Mouse (Mus musculus) forebrain, postnatal 0 days (tissue): ENCODE measurements around the gene Ccdc170. TPM values are rescaled to one million over a fixed set of nuclear protein-coding genes. Genes with fewer than 3 reads are reported as not detected.

Experiments
- ATAC-seq: fragments of 200-750 bp; cut with Nextera tagmentation; 2 replicates; pipeline ENCODE4 v1.8.0; 2017; ENCODE audit warnings: mild to moderate bottlenecking, moderate library complexity
- DNase-seq: peaks from one replicate; pipeline ENCODE4 v3.0.0-alpha.2; 2015
- H3K27ac ChIP-seq: fragments of 300-500 bp; sonication (generic); 2 replicates; pipeline ENCODE4 v1.5.1; 2014; ENCODE audit warnings: low read depth, mild to moderate bottlenecking, antibody characterized with exemption, low read length, moderate library complexity, mixed read lengths
- H3K27me3 ChIP-seq: fragments of 300-500 bp; sonication (generic); 2 replicates; pipeline ENCODE4 v1.6.1; 2014; ENCODE audit warnings: mild to moderate bottlenecking, low read length, mixed read lengths; ENCODE audit not compliant: insufficient read depth
- H3K36me3 ChIP-seq: fragments of 300-500 bp; sonication (generic); 2 replicates; pipeline ENCODE4 v1.6.1; 2014; ENCODE audit warnings: mild to moderate bottlenecking, moderate library complexity; ENCODE audit not compliant: insufficient read depth
- H3K4me1 ChIP-seq: fragments of 300-500 bp; sonication (generic); 2 replicates; pipeline ENCODE4 v1.6.1; 2014; ENCODE audit warnings: antibody characterized with exemption; ENCODE audit not compliant: insufficient read depth
- H3K4me2 ChIP-seq: fragments of 300-500 bp; sonication (generic); 2 replicates; pipeline ENCODE4 v1.6.1; 2014; ENCODE audit warnings: low read depth, mild to moderate bottlenecking, moderate library complexity
- H3K4me3 ChIP-seq: fragments of 300-500 bp; sonication (generic); 2 replicates; pipeline ENCODE4 v1.5.1; 2014; ENCODE audit warnings: low read depth, low read length, mixed read lengths
- H3K9ac ChIP-seq: fragments of 300-500 bp; sonication (generic); 2 replicates; pipeline ENCODE4 v1.6.1; 2014; ENCODE audit warnings: mild to moderate bottlenecking
- H3K9me3 ChIP-seq: fragments of 300-500 bp; sonication (generic); 2 replicates; pipeline ENCODE4 v1.6.1; 2016; ENCODE audit warnings: low read length
- CTCF ChIP-seq: sonication (generic); IDR thresholded peaks from 2 replicates; pipeline ENCODE4 v1.5.1; 2016; ENCODE audit warnings: antibody characterized with exemption, control low read depth, low read depth
- WGBS: fragments of 180-500 bp; shearing (Covaris S2); extraction: QIAGEN DNeasy Blood & Tissue Kit; methylation state at CpG from one replicate; pipeline ENCODE4 v1.1.7; 2014; 5-methylcytosine and 5-hydroxymethylcytosine counted together
- polyA plus RNA-seq: library from polyadenylated mRNA; unstranded; fragments of >200 nt; fragmentation: Nextera tagmentation; extraction: Ambion mirVana; gene quantifications from 2 replicates; pipeline ENCODE4 v1.2.1, GENCODE M21; 2015
- total RNA-seq: library from RNA; depleted of rRNA; stranded (reverse); fragments of >200 nt; gene quantifications from 2 replicates; pipeline ENCODE4 v1.2.3, GENCODE M21; 2014

The Ccdc170 gene
- total and polyA plus RNA-seq, 2 experiments from 2014 or later = 0.62 to 1.4 TPM

- Histone ChIP-seq H3K9ac (no peak overlapping the region), H3K36me3 (no peaks in the 10 kb centered on the region), H3K27ac (no peak overlapping the region), H3K4me2 (no peak overlapping the region), H3K4me3 (no peak overlapping the region), H3K9me3 (no peaks in the 10 kb centered on the region), H3K27me3 (no peaks in the 10 kb centered on the region), H3K4me1 (no peaks in the 10 kb centered on the region)
- TF ChIP-seq CTCF = no peak
- ATAC-seq (no peak), DNase-seq (no peak)
- 70% methylated on average over 5 of the region's 5 CpGs for WGBS
Observed at GRCm38 (mm10) chr10:4489865-4490264, 7.6 kb downstream of the Ccdc170 start.

- Histone ChIP-seq H3K9ac (no peak overlapping the region), H3K4me1 (no peaks in the 10 kb centered on the region), H3K27me3 (no peaks in the 10 kb centered on the region), H3K27ac (no peak overlapping the region), H3K36me3 (no peaks in the 10 kb centered on the region), H3K4me3 (no peak overlapping the region), H3K4me2 (no peak overlapping the region), H3K9me3 (no peaks in the 10 kb centered on the region)
- no peak for DNase-seq
- WGBS = 30% methylated on average over 2 of the region's 3 CpGs
- TF ChIP-seq CTCF = no peak
- ATAC-seq = no peak
Observed at GRCm38 (mm10) chr10:4491281-4491680, 9.0 kb downstream of the Ccdc170 start.

- WGBS = 31% methylated on average over 1 of the region's 1 CpGs
- Histone ChIP-seq H3K4me2 (no peak overlapping the region), H3K36me3 (no peaks in the 10 kb centered on the region), H3K27ac (no peak overlapping the region), H3K9me3 (no peaks in the 10 kb centered on the region), H3K27me3 (no peaks in the 10 kb centered on the region), H3K9ac (no peak overlapping the region), H3K4me1 (no peaks in the 10 kb centered on the region), H3K4me3 (no peak overlapping the region)
- DNase-seq (no peak), ATAC-seq (no peak)
- no peak for TF ChIP-seq CTCF
Observed at GRCm38 (mm10) chr10:4492045-4492444, 9.7 kb downstream of the Ccdc170 start.

GRCm38 (mm10) chr10:4492909-4493308, 10.6 kb downstream of the Ccdc170 start:
- ATAC-seq (no peak), DNase-seq (no peak)
- Histone ChIP-seq H3K27me3 (no peaks in the 10 kb centered on the region), H3K9me3 (no peaks in the 10 kb centered on the region), H3K4me1 (no peaks in the 10 kb centered on the region), H3K4me3 (no peak overlapping the region), H3K4me2 (no peak overlapping the region), H3K36me3 (no peaks in the 10 kb centered on the region), H3K9ac (no peak overlapping the region), H3K27ac (no peak overlapping the region)
- 11% methylated on average over 4 of the region's 4 CpGs for WGBS
- TF ChIP-seq CTCF = no peak

GRCm38 (mm10) chr10:4503251-4503650, 20.9 kb downstream of the Ccdc170 start:
- 87% methylated on average over 8 of the region's 8 CpGs for WGBS

GRCm38 (mm10) chr10:4512725-4513124, 30.4 kb downstream of the Ccdc170 start:
- Histone ChIP-seq H3K4me2 (no peak overlapping the region), H3K4me1 (no peaks in the 10 kb centered on the region), H3K9ac (no peak overlapping the region), H3K9me3 (no peaks in the 10 kb centered on the region), H3K36me3 (no peaks in the 10 kb centered on the region), H3K27ac (no peak overlapping the region), H3K27me3 (no peaks in the 10 kb centered on the region), H3K4me3 (no peak overlapping the region)
- TF ChIP-seq CTCF = no peak
- ATAC-seq = no peak
- 83% methylated on average over 9 of the region's 9 CpGs for WGBS
- DNase-seq = no peak

More at GRCm38 (mm10) chr10:4503251-4503650, 20.9 kb downstream of the Ccdc170 start:
- no peaks in the 10 kb centered on the region for H3K4me1 ChIP-seq
- H3K9me3 ChIP-seq = no peaks in the 10 kb centered on the region
- no peak overlapping the region for H3K4me3 ChIP-seq
- no peak for ATAC-seq
- no peak overlapping the region for H3K27ac ChIP-seq
- H3K4me2 ChIP-seq = no peak overlapping the region
- H3K36me3 ChIP-seq = no peaks in the 10 kb centered on the region
- no peaks in the 10 kb centered on the region for H3K27me3 ChIP-seq
- H3K9ac ChIP-seq = no peak overlapping the region
- no peak for TF ChIP-seq CTCF
- DNase-seq = no peak

- H3K4me1 ChIP-seq = no peaks in the 10 kb centered on the region
- no peak for TF ChIP-seq CTCF
- no peak overlapping the region for H3K4me3 ChIP-seq
- no peak overlapping the region for H3K4me2 ChIP-seq
- WGBS = 89% methylated on average over 2 of the region's 2 CpGs
- ATAC-seq (no peak), DNase-seq (no peak)
- H3K27ac ChIP-seq = no peak overlapping the region
- H3K27me3 ChIP-seq = no peaks in the 10 kb centered on the region
- H3K9me3 ChIP-seq = no peaks in the 10 kb centered on the region
- H3K9ac ChIP-seq = no peak overlapping the region
- H3K36me3 ChIP-seq = no peaks in the 10 kb centered on the region
Observed at GRCm38 (mm10) chr10:4517614-4518013, 35.3 kb downstream of the Ccdc170 start.

GRCm38 (mm10) chr10:4519645-4520044, 37.3 kb downstream of the Ccdc170 start:
- Histone ChIP-seq H3K27me3 (no peaks in the 10 kb centered on the region), H3K9ac (no peak overlapping the region), H3K4me2 (no peak overlapping the region), H3K4me1 (no peaks in the 10 kb centered on the region), H3K27ac (no peak overlapping the region), H3K9me3 (no peaks in the 10 kb centered on the region), H3K36me3 (no peaks in the 10 kb centered on the region), H3K4me3 (no peak overlapping the region)
- ATAC-seq = no peak
- no peak for DNase-seq
- 63% methylated on average over 3 of the region's 3 CpGs for WGBS
- no peak for TF ChIP-seq CTCF
